Mouse (Mus musculus) common myeloid progenitor, adult 5-6 weeks (primary cell): ENCODE measurements around the gene Pigm. TPM values are rescaled to one million over a fixed set of nuclear protein-coding genes. Genes with fewer than 3 reads are reported as not detected.

Experiments used
- ATAC-seq: replicated peaks from 2 replicates; pipeline ENCODE4 v1.8.0; 2016; ENCODE audit warnings: low read depth, mild to moderate bottlenecking, moderate TSS enrichment, inconsistent platforms; ENCODE audit not compliant: poor library complexity, severe bottlenecking
- total RNA-seq: library from RNA; stranded (forward); fragments of 200-1000, 187-1606 nt; gene quantifications from 2 replicates; pipeline ENCODE4 v1.2.3, GENCODE M21; 2017

Gene Pigm
- 17.5 and 20.4 TPM in 2 replicates for total RNA-seq

- peak; percentile 96 for ATAC-seq
Measured at GRCm38 (mm10) chr1:172376198-172376667, at the start of gene Pigm. Gene Pigm (plus strand): TSS chr1:172376546.

DNA sequence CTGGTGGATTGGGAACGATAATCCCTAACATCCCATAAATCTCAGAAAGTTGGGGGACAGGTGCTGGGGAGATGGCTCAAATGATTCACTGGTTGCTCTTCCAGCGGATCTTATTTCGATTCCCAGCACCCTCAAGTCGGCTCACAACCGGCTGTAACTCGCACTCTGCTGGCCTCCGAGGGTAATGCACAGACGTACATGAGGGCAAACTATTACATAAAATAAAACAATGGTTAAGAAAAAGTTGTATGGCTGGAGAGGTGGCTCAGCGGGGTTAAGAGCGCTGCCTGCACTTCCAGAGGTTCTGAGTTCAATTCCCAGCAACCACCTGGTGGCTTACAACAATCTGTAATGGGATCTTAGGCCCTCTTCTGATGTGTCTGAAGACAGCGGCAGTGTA, 49.7 kb upstream of the Pigm start:
- ATAC-seq, result no peak

- no peak for ATAC-seq
Measured at GRCm38 (mm10) chr1:172327206-172328001, 48.9 kb upstream of the Pigm start.

DNA sequence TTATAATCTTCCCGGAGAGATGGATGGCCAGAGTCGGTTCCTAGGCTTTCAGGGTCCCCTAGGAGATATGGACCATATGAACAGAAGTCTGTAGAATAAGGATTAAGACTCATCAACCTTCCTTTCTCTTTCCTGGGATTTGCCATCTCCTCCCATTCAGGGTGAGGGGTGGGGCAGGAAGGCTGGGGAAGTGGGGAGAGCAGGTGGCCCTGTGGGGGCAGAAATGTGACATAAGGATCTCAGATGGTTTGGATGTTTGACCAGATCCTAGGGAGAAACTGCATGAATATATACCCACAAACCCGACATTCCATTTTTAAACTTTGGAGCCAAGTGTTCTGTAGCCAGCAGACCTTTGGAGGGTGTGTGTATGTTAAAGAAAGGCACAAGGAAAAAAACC, 48.3 kb upstream of the Pigm start:
- no peak for ATAC-seq

GRCm38 (mm10) chr1:172328461-172328860, 47.9 kb upstream of the Pigm start:
- no peak for ATAC-seq

DNA sequence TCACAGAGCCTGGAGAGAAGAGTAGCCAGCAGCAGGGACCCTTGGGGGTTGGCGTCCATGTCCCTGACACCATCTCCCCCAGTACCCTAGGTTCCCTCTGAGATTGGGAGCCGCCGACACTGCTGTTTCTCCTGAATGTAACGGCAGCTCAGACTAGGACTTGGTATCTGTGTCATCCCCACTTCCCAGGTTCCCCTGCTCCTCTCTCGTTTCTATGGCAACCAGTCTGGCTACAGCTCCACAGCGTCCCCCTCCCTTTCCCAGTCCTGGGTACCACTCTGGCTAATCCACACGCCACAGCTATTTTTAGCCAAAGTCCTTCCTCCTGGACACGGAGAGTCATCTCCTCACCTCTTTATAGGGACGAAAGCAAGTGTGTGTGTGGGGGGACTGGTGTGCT, 47.2 kb upstream of the Pigm start, which contains the start of gene Kcnj9:
Gene Kcnj9 (minus strand): TSS at position 188 of the 400 bp plus-strand sequence.
- ATAC-seq, result no peak

- ATAC-seq, result no peak
Measured at GRCm38 (mm10) chr1:172329616-172330015, 46.7 kb upstream of the Pigm start.

GRCm38 (mm10) chr1:172331422-172331947, 44.9 kb upstream of the Pigm start:
- peak; percentile 64 for ATAC-seq

GRCm38 (mm10) chr1:172332925-172333324, 43.4 kb upstream of the Pigm start:
- no peak for ATAC-seq

DNA sequence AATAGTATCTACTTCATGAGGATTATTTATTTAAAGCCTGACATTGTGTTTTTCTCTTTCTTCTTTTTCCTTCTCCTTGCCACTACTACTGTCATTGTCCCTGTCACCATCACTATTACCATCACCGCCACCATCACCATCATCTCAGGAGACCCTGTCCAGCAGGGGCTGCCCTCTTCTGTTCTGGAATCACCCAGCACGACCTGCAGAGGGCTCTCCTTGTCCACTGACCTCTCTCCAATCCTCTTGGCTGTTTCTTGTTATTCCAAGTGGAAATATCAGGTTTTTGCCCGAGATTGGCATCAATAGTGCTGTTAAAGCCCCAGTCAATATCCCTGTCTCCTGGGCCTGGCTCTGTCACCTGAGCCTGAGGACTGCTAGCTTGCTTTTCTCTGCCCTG, 42.8 kb upstream of the Pigm start:
- no peak for ATAC-seq

GRCm38 (mm10) chr1:172335804-172336203, 40.5 kb upstream of the Pigm start:
- peak; percentile 61 for ATAC-seq

DNA sequence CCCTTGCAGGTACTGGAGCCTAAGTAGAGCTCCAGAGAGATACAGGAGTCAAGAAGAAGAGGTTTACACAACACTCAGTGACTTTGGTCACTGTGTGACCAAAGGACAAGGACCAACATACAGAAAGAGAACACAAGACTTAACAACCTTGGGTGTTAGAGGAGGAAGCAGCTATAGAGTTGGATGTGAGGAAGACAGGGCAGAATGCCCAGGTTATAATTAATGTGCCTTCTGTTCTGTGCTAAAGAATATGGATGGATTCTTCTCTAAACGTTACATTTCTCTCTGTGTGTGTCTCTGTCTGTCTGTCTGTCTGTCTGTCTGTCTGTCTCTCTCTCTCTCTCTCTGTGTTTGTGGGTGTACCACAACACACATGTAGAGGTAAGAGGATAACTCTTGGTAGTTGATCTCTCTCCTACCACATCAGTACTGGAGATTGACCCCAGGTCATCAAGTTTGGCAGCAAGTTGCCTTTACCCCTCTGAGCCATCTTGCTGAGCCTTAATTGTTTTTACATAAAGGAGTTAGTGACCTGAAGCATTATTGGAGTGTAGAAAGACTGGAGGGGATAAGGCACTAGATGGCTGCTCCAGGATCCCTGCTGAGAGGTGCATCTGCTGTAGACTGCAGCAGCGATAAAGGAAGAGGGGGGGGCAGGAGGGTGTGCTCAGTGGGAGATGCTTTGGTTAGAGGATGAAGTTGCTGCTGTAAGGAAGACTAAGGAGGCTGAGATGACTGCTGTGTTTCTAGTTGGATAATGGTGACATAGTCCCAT, 38.7 kb upstream of the Pigm start:
- no peak for ATAC-seq

- ATAC-seq, result peak; percentile 96
Measured at GRCm38 (mm10) chr1:172340729-172341321, 35.5 kb upstream of the Pigm start, which contains the start of gene Kcnj10. Gene Kcnj10 (plus strand): TSS chr1:172341210.

GRCm38 (mm10) chr1:172341386-172341785, 35.0 kb upstream of the Pigm start:
- ATAC-seq, result no peak

- no peak for ATAC-seq
Measured at GRCm38 (mm10) chr1:172342729-172343128, 33.6 kb upstream of the Pigm start.

DNA sequence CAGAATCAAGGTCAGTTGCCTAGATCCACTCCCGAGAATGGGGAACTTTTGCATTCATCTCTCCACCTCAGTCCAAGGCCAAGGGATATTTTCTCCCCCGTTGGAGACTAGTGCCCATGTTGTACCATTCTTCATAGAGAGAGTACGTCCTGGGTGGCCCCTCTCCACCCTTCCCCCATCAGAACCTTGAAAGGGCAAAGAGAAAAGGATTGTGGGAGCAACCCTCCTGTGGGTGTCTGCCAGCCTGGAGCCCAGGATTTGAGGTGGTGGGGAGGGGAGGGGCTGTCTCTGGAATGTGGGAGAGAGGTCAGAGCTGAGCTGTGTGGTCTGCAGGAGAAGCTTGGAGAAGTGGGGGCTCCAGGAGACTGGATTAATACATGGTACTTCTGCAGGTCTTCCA, 32.4 kb upstream of the Pigm start:
- no peak for ATAC-seq

GRCm38 (mm10) chr1:172344820-172345219, 31.5 kb upstream of the Pigm start:
- ATAC-seq, result no peak

GRCm38 (mm10) chr1:172346707-172347106, 29.6 kb upstream of the Pigm start:
- ATAC-seq, result no peak

DNA sequence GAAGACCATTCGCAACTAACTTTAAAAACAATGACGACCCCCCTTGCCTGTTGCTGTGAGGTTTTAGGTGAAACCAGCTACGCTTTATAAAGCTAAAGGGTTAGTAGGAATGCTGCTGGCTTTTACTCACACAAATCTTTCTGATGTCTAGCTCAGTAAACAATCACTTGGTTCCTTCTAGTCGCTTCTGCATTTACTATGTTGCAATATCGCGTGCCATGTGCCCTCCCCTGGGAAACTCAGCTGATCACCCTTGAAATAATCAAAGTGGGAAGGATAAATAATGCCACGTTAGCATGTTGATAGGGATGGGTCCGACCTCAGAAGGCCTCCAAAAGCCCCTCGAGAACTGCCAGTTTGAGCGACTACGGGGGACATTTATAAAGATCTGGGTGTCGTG, 29.0 kb upstream of the Pigm start:
- ATAC-seq, result no peak

GRCm38 (mm10) chr1:172349504-172349903, 26.8 kb upstream of the Pigm start:
- ATAC-seq, result no peak
